In the genomic region with DNA sequence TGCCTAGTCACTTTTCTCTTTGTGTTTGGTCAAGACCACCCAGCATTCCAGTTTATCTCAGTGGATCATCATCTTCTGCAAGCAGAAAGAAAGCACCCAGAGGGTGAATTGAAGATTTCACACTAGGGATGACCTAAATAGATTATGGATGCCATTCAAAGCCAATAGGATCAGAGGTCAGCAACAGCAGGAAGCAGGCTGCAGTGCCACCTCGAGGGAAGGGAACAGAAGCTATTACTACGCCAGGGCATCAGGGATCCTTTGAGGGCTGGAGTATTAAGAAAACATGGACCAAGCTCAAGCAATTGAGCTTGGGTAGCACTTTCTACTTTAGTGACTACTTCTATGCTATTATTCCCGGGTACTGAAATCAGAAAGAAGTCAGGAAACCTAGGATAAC, we compare ENCODE assay signal across 16 mouse cellular contexts.
DNase-seq lines count a peak whose midpoint lies in the region; ATAC-seq and TF ChIP-seq lines count a peak whose summit lies in the region.
"Had no signal": no experiment of that assay in that cellular context is flagged by ENCODE, and none has a peak within 500 bp of the region (broad histone marks: within the 10 kb centered on the region; RNA-seq: fewer than 3 reads in every experiment).

No protein-coding gene starts in this region.

- no peak for DNase-seq in hindbrain, postnatal 0 days (ENCODE audit: low spot score)
- DNase-seq in lung, postnatal 0 days (ENCODE audit: low spot score), result no peak
- no peak for DNase-seq in lung, postnatal 4 days
- peak; percentile 16 for DNase-seq in embryo, embryonic 11 days
- DNase-seq in retina, embryonic 14.5 days (ENCODE audit: low spot score), result peak; percentile 28
- DNase-seq in right cerebral cortex, adult 2 months (ENCODE audit: low spot score in 2 of 2), result no peak
- no peak for DNase-seq in hindbrain, embryonic 10.5 days (ENCODE audit: low spot score)
- DNase-seq: cerebellum, adult 2 months; gastrocnemius, postnatal 10 days; layer of hippocampus, postnatal 36 days; lung, embryonic 14.5 days; right cerebral cortex, postnatal 14 days; thymus, postnatal 4 days had no signal

- H3K27ac ChIP-seq in hindbrain, postnatal 0 days, result no peak overlapping the region
- no peak overlapping the region for H3K27ac ChIP-seq in hindbrain, embryonic 12.5 days
- no peak overlapping the region for H3K27ac ChIP-seq in lung, postnatal 0 days (ENCODE audit: low read length)
- no peak overlapping the region for H3K27ac ChIP-seq in hindbrain, embryonic 10.5 days
- H3K27ac ChIP-seq: forebrain, embryonic 15.5 days had no signal

- no peaks in the 10 kb centered on the region for H3K4me1 ChIP-seq in hindbrain, postnatal 0 days (ENCODE audit: insufficient read depth, low read length)
- H3K4me1 ChIP-seq in hindbrain, embryonic 12.5 days, result no peaks in the 10 kb centered on the region
- H3K4me1 ChIP-seq in lung, postnatal 0 days (ENCODE audit: insufficient read depth, low read depth, low read length), result no peaks in the 10 kb centered on the region
- H3K4me1 ChIP-seq in hindbrain, embryonic 10.5 days (replicated peaks), result peaks cover 13% of the 10 kb centered on the region; the same call in 1 of the 2 replicates
- H3K4me1 ChIP-seq: forebrain, embryonic 15.5 days had no signal

- TF ChIP-seq EP300 in lung, postnatal 0 days (IDR thresholded peaks at IDR 0.05), result no peak

- no peak overlapping the region for H3K4me2 ChIP-seq in hindbrain, postnatal 0 days (ENCODE audit: low read depth, low read length)
- no peak overlapping the region for H3K4me2 ChIP-seq in hindbrain, embryonic 12.5 days (replicated peaks)
- no peak overlapping the region for H3K4me2 ChIP-seq in lung, postnatal 0 days (replicated peaks; ENCODE audit: low read depth, low read length)
- H3K4me2 ChIP-seq: forebrain, embryonic 15.5 days; lung, embryonic 14.5 days had no signal

- TF ChIP-seq CTCF in hindbrain, postnatal 0 days (IDR thresholded peaks at IDR 0.05; ENCODE audit: low read depth), result peak; percentile 20; the same call in 1 of the 2 replicates
- 0 out of 2 replicates have a peak, but pooled peaks have one; percentile 9 for TF ChIP-seq CTCF in lung, postnatal 0 days (IDR thresholded peaks at IDR 0.05)

- no peaks in the 10 kb centered on the region for H3K36me3 ChIP-seq in hindbrain, postnatal 0 days (ENCODE audit: insufficient read depth, low read length)
- H3K36me3 ChIP-seq in hindbrain, embryonic 12.5 days, result no peaks in the 10 kb centered on the region
- no peaks in the 10 kb centered on the region for H3K36me3 ChIP-seq in lung, postnatal 0 days (ENCODE audit: insufficient read depth, low read length)
- H3K36me3 ChIP-seq in hindbrain, embryonic 10.5 days, result no peaks in the 10 kb centered on the region
- H3K36me3 ChIP-seq: forebrain, embryonic 15.5 days had no signal

- H3K4me3 ChIP-seq in hindbrain, postnatal 0 days (ENCODE audit: low read length), result no peak overlapping the region
- H3K4me3 ChIP-seq in hindbrain, embryonic 12.5 days, result no peak overlapping the region
- H3K4me3 ChIP-seq in lung, postnatal 0 days (ENCODE audit: low read depth, low read length), result no peak overlapping the region
- H3K4me3 ChIP-seq in hindbrain, embryonic 10.5 days, result no peak overlapping the region
- H3K4me3 ChIP-seq: forebrain, embryonic 15.5 days had no signal

- WGBS in hindbrain, postnatal 0 days, result 46% methylated on average over 3 of the region's 3 CpGs
- WGBS in hindbrain, embryonic 12.5 days, result 44% methylated on average over 3 of the region's 3 CpGs
- WGBS in lung, postnatal 0 days, result 54% methylated on average over 3 of the region's 3 CpGs
- 39% methylated on average over 3 of the region's 3 CpGs for WGBS in hindbrain, embryonic 10.5 days

- no peak overlapping the region for H3K9ac ChIP-seq in hindbrain, postnatal 0 days (replicated peaks; ENCODE audit: low read length)
- H3K9ac ChIP-seq in hindbrain, embryonic 12.5 days, result no peak overlapping the region
- no peak overlapping the region for H3K9ac ChIP-seq in lung, postnatal 0 days (replicated peaks; ENCODE audit: low read depth)
- H3K9ac ChIP-seq: forebrain, embryonic 15.5 days; lung, embryonic 14.5 days had no signal

- no peak for ATAC-seq in hindbrain, postnatal 0 days
- no peak for ATAC-seq in hindbrain, embryonic 12.5 days (ENCODE audit: low FRiP score)
- no peak for ATAC-seq in lung, postnatal 0 days
- ATAC-seq: CD4-positive, CD25-positive, alpha-beta regulatory T cell, adult 4 months; forebrain, embryonic 15.5 days had no signal

- no peaks in the 10 kb centered on the region for H3K9me3 ChIP-seq in hindbrain, postnatal 0 days (ENCODE audit: low read length)
- no peaks in the 10 kb centered on the region for H3K9me3 ChIP-seq in hindbrain, embryonic 12.5 days (replicated peaks)
- no peaks in the 10 kb centered on the region for H3K9me3 ChIP-seq in lung, postnatal 0 days (ENCODE audit: low read length)
- no peaks in the 10 kb centered on the region for H3K9me3 ChIP-seq in hindbrain, embryonic 10.5 days
- H3K9me3 ChIP-seq: forebrain, embryonic 15.5 days had no signal

- H3K27me3 ChIP-seq in hindbrain, postnatal 0 days (ENCODE audit: insufficient read depth, low read length), result no peaks in the 10 kb centered on the region
- no peaks in the 10 kb centered on the region for H3K27me3 ChIP-seq in hindbrain, embryonic 12.5 days
- no peaks in the 10 kb centered on the region for H3K27me3 ChIP-seq in lung, postnatal 0 days (replicated peaks; ENCODE audit: insufficient read depth, low read length)
- H3K27me3 ChIP-seq in hindbrain, embryonic 10.5 days (ENCODE audit: insufficient read depth, poor library complexity, severe bottlenecking), result peaks cover 3% of the 10 kb centered on the region; the same call in 1 of the 2 replicates
- H3K27me3 ChIP-seq: forebrain, embryonic 15.5 days had no signal

Comparison
In these comparisons a context has a peak if more than half of its experiments do, and no peak if none do; other contexts are left out.
1. DNase-seq: peak in embryo, embryonic 11 days (single experiment) and retina, embryonic 14.5 days (single experiment); none in hindbrain, postnatal 0 days (single experiment), lung, postnatal 0 days (single experiment), lung, postnatal 4 days (0 of 2), right cerebral cortex, adult 2 months (0 of 2) and hindbrain, embryonic 10.5 days (single experiment).